ENCODE assay signal across 19 mouse cellular contexts in the genomic region with DNA sequence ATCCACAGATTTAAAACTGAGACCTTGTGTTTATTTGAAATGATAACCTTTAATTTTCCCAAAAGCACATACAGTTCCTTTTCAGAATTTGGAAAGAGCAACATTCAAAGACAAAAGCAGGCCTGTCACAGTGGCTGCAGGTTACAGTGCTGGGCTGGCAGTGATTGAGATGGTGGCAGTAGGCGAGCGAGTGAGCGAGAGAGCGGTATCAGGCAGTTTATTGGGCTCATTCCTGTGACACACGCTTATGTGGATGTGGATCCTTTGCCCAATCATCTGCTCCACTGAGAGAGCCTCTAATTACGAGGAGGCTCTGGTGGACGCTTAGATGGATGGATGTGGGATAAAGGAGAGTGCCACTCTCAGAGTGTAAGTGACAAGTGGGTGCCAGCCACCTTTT. TPM values are rescaled to one million over a fixed set of nuclear protein-coding genes. Genes with fewer than 3 reads are reported as not detected.
DNase-seq lines count a peak whose midpoint lies in the region; ATAC-seq and TF ChIP-seq lines count a peak whose summit lies in the region.
"Had no signal": no experiment of that assay in that cellular context is flagged by ENCODE, and none has a peak within 500 bp of the region (broad histone marks: within the 10 kb centered on the region; RNA-seq: fewer than 3 reads in every experiment).

No protein-coding gene starts in this region.

- DNase-seq in hindbrain, embryonic 10.5 days (ENCODE audit: low spot score), result no peak
- DNase-seq in layer of hippocampus, postnatal 14 days (ENCODE audit: low spot score in 2 of 2), result peak; percentile 21 to 34
- no peak for DNase-seq in layer of hippocampus, postnatal 25 days (ENCODE audit: extremely low spot score in 1 of 2, low spot score in 1 of 2)
- DNase-seq in brain, embryonic 14.5 days (ENCODE audit: low read depth), result peak; percentile 45
- DNase-seq in frontal cortex, postnatal 14 days (ENCODE audit: low spot score in 2 of 2), result no peak
- DNase-seq: adrenal gland, adult 8-10 months; adrenal gland, postnatal 36 days; cerebellum, adult 11 months; cerebellum, adult 8-10 months; cerebellum, postnatal 14 days; embryo, embryonic 11 days; gastrocnemius, postnatal 10 days; kidney, adult 18-20 months had no signal

- H3K4me1 ChIP-seq in hindbrain, embryonic 12.5 days, result no peaks in the 10 kb centered on the region
- no peaks in the 10 kb centered on the region for H3K4me1 ChIP-seq in hindbrain, embryonic 10.5 days (replicated peaks)
- H3K4me1 ChIP-seq in hindbrain, embryonic 15.5 days (replicated peaks), result peaks cover 9% of the 10 kb centered on the region; the same call in 1 of the 2 replicates
- H3K4me1 ChIP-seq: embryonic facial prominence, embryonic 15.5 days; intestine, embryonic 15.5 days had no signal

- 0 out of 2 replicates have a peak overlapping the region, but pooled peaks have one; percentile 35 for H3K27ac ChIP-seq in hindbrain, embryonic 12.5 days
- no peak overlapping the region for H3K27ac ChIP-seq in hindbrain, embryonic 10.5 days
- H3K27ac ChIP-seq in hindbrain, embryonic 15.5 days (replicated peaks), result peak overlapping the region; percentile 43; the same call in 1 of the 2 replicates
- H3K27ac ChIP-seq: embryonic facial prominence, embryonic 15.5 days; intestine, embryonic 15.5 days had no signal

- no peak overlapping the region for H3K4me2 ChIP-seq in hindbrain, embryonic 12.5 days (replicated peaks)
- H3K4me2 ChIP-seq in hindbrain, embryonic 15.5 days, result no peak overlapping the region
- H3K4me2 ChIP-seq: embryonic facial prominence, embryonic 15.5 days; heart, embryonic 12.5 days; intestine, embryonic 15.5 days had no signal

- H3K9ac ChIP-seq in hindbrain, embryonic 12.5 days, result no peak overlapping the region
- H3K9ac ChIP-seq in hindbrain, embryonic 15.5 days, result no peak overlapping the region
- H3K9ac ChIP-seq: embryonic facial prominence, embryonic 15.5 days; heart, embryonic 12.5 days; intestine, embryonic 15.5 days had no signal

- WGBS in hindbrain, embryonic 12.5 days, result 83% methylated on average over 7 of the region's 7 CpGs
- 91% methylated on average over 7 of the region's 7 CpGs for WGBS in hindbrain, embryonic 10.5 days
- WGBS in hindbrain, embryonic 15.5 days, result 65% methylated on average over 7 of the region's 7 CpGs

- no peak for TF ChIP-seq CTCF in brain, embryonic 14.5 days (IDR thresholded peaks at IDR 0.05; ENCODE audit: borderline replicate concordance, extremely low read depth, insufficient read depth, insufficient read length)

- no peak overlapping the region for H3K4me3 ChIP-seq in hindbrain, embryonic 12.5 days
- no peak overlapping the region for H3K4me3 ChIP-seq in hindbrain, embryonic 10.5 days
- no peak overlapping the region for H3K4me3 ChIP-seq in hindbrain, embryonic 15.5 days
- H3K4me3 ChIP-seq: embryonic facial prominence, embryonic 15.5 days; erythroblast, embryonic 14.5 days; heart, embryonic 12.5 days; intestine, embryonic 15.5 days had no signal

- H3K27me3 ChIP-seq in hindbrain, embryonic 12.5 days, result no peaks in the 10 kb centered on the region
- H3K27me3 ChIP-seq in hindbrain, embryonic 10.5 days (ENCODE audit: insufficient read depth, poor library complexity, severe bottlenecking), result no peaks in the 10 kb centered on the region
- no peaks in the 10 kb centered on the region for H3K27me3 ChIP-seq in hindbrain, embryonic 15.5 days
- H3K27me3 ChIP-seq: embryonic facial prominence, embryonic 15.5 days; heart, embryonic 12.5 days; intestine, embryonic 15.5 days had no signal

- H3K9me3 ChIP-seq in hindbrain, embryonic 12.5 days (replicated peaks), result no peaks in the 10 kb centered on the region
- H3K9me3 ChIP-seq in hindbrain, embryonic 10.5 days, result no peaks in the 10 kb centered on the region
- no peaks in the 10 kb centered on the region for H3K9me3 ChIP-seq in hindbrain, embryonic 15.5 days
- H3K9me3 ChIP-seq: embryonic facial prominence, embryonic 15.5 days; heart, embryonic 12.5 days; intestine, embryonic 15.5 days had no signal

- no peak for TF ChIP-seq POLR2A in brain, embryonic 14.5 days (IDR thresholded peaks at IDR 0.05; ENCODE audit: borderline replicate concordance, extremely low read depth, insufficient read depth, insufficient read length, poor library complexity, severe bottlenecking)

- ATAC-seq in hindbrain, embryonic 12.5 days (ENCODE audit: low FRiP score), result no peak
- ATAC-seq in hindbrain, embryonic 15.5 days (ENCODE audit: low FRiP score, low read depth), result peak; percentile 63; the same call in 1 of the 2 replicates
- ATAC-seq: intestine, embryonic 15.5 days had no signal

- H3K36me3 ChIP-seq in hindbrain, embryonic 12.5 days, result peaks cover 14% of the 10 kb centered on the region; the same call in 1 of the 2 replicates
- H3K36me3 ChIP-seq in hindbrain, embryonic 10.5 days, result peaks cover 46% of the 10 kb centered on the region
- peaks cover 10% of the 10 kb centered on the region; the same call in 1 of the 2 replicates for H3K36me3 ChIP-seq in hindbrain, embryonic 15.5 days

RNA-seq across cellular contexts. Expression of a gene that starts 13.3 kb away (rescaled TPM):
- 23.5 and 24.6 TPM in 2 replicates for polyA plus RNA-seq in hindbrain, embryonic 12.5 days (2016; fragmentation: Nextera tagmentation; extraction: Ambion mirVana)
- 17.7 and 17.8 TPM in 2 replicates for polyA plus RNA-seq in hindbrain, embryonic 10.5 days (2016; fragmentation: Nextera tagmentation; extraction: Ambion mirVana)
- total RNA-seq in layer of hippocampus, postnatal 14 days (2021), result 10 to 100 TPM; 37.2 to 38.3 TPM
- total RNA-seq in layer of hippocampus, postnatal 25 days (2021), result 10 to 100 TPM; 31.5 to 34.7 TPM
- polyA plus RNA-seq in brain, embryonic 14.5 days (2012; rRNA removed), result 24.3 and 26.3 TPM in 2 replicates
- polyA plus RNA-seq in hindbrain, embryonic 15.5 days (2015; fragmentation: Nextera tagmentation; extraction: Ambion mirVana), result 26.5 and 29.4 TPM in 2 replicates

Comparison
In these comparisons a context has a peak if more than half of its experiments do, and no peak if none do; other contexts are left out.
1. DNase-seq: peak in layer of hippocampus, postnatal 14 days (2 of 2) and brain, embryonic 14.5 days (single experiment); none in hindbrain, embryonic 10.5 days (single experiment), layer of hippocampus, postnatal 25 days (0 of 2) and frontal cortex, postnatal 14 days (0 of 2).